Mouse (Mus musculus) myocyte (in vitro differentiated cells): ENCODE data around the gene Traf3ip1. TPM values are rescaled to one million over a fixed set of nuclear protein-coding genes. Genes with fewer than 3 reads are reported as not detected.

Experiments
- H3K27me3 ChIP-seq: one replicate; pipeline ENCODE4 v1.6.1; 2011; ENCODE audit not compliant: control insufficient read depth, insufficient read depth, insufficient read length
- H3K36me3 ChIP-seq: one replicate; pipeline ENCODE4 v1.6.1; 2011; ENCODE audit not compliant: control insufficient read depth, insufficient read depth
- H3K4me2 ChIP-seq: one replicate; pipeline ENCODE4 v1.6.1; 2011; ENCODE audit warnings: low read depth, control low read depth
- H3K4me3 ChIP-seq: one replicate; pipeline ENCODE4 v1.5.1; 2011; ENCODE audit warnings: mild to moderate bottlenecking, control low read depth, moderate library complexity
- H3K79me2 ChIP-seq: one replicate; pipeline ENCODE4 v1.6.1; 2011; ENCODE audit not compliant: control insufficient read depth, insufficient read depth
- H3ac ChIP-seq: one replicate; pipeline ENCODE4 v1.6.1; 2011; ENCODE audit not compliant: control insufficient read depth, insufficient read length
- CEBPB ChIP-seq: IDR thresholded peaks from 2 replicates; pipeline ENCODE4 v1.6.1; 2011; ENCODE audit warnings: mild to moderate bottlenecking, moderate library complexity; ENCODE audit not compliant: poor library complexity, insufficient read depth, severe bottlenecking
- E2F4 ChIP-seq: IDR thresholded peaks from one replicate; pipeline ENCODE4 v1.6.1; 2011; ENCODE audit warnings: mild to moderate bottlenecking, control low read depth, moderate library complexity; ENCODE audit not compliant: insufficient read depth
- MAX ChIP-seq: IDR thresholded peaks from one replicate; pipeline ENCODE4 v1.6.1; 2011; ENCODE audit warnings: low read depth, mild to moderate bottlenecking, control low read depth
- MYOD1 ChIP-seq, 3 experiments: IDR thresholded peaks; one replicate each; pipeline ENCODE4 v1.6.1; 2011; ENCODE audit warnings: control low read depth in 2 of 3, low read depth in 2 of 3, mild to moderate bottlenecking in 2 of 3, moderate library complexity in 1 of 3; ENCODE audit not compliant: insufficient read length in 2 of 3, control insufficient read depth in 1 of 3
- MYOG ChIP-seq, 3 experiments: IDR thresholded peaks; one replicate each; pipeline ENCODE4 v1.6.1; 2011; ENCODE audit warnings: control low read depth in 2 of 3, low read depth in 2 of 3, mild to moderate bottlenecking in 2 of 3; ENCODE audit not compliant: insufficient read length in 2 of 3, control insufficient read depth in 1 of 3, insufficient read depth in 1 of 3
- POLR2A ChIP-seq: IDR thresholded peaks from one replicate; pipeline ENCODE4 v1.6.1; 2011; ENCODE audit warnings: low read depth, mild to moderate bottlenecking, control low read depth, moderate library complexity; ENCODE audit not compliant: insufficient read length
- POLR2AphosphoS2 ChIP-seq: IDR thresholded peaks from one replicate; pipeline ENCODE4 v1.6.1; 2011; ENCODE audit warnings: low read depth, control low read depth; ENCODE audit not compliant: insufficient read length
- REST ChIP-seq: IDR thresholded peaks from one replicate; pipeline ENCODE4 v1.6.1; 2011; ENCODE audit warnings: mild to moderate bottlenecking, control low read depth, moderate library complexity; ENCODE audit not compliant: insufficient read depth, insufficient read length
- SRF ChIP-seq: IDR thresholded peaks from one replicate; pipeline ENCODE4 v1.6.1; 2011; ENCODE audit warnings: low read depth; ENCODE audit not compliant: control insufficient read depth, insufficient read length
- TCF12 ChIP-seq: IDR thresholded peaks from one replicate; pipeline ENCODE4 v1.6.1; 2011; ENCODE audit warnings: mild to moderate bottlenecking, control low read depth; ENCODE audit not compliant: poor library complexity, insufficient read depth, severe bottlenecking
- TCF3 ChIP-seq: IDR thresholded peaks from one replicate; pipeline ENCODE4 v1.6.1; 2011; ENCODE audit warnings: low read depth, control low read depth; ENCODE audit not compliant: insufficient read length
- USF1 ChIP-seq: IDR thresholded peaks from one replicate; pipeline ENCODE4 v1.6.1; 2011; ENCODE audit warnings: low read depth, mild to moderate bottlenecking, control low read depth, moderate library complexity
- polyA plus RNA-seq: library from polyadenylated mRNA; unstranded; fragments of >200 nt; fragmentation: generic; extraction: Trizol; gene quantifications from one replicate; pipeline ENCODE4 v1.2.1, GENCODE M21; 2012; ENCODE audit warnings: missing spikeins

Gene Traf3ip1
- polyA plus RNA-seq, 1 experiment = 4.5 TPM

DNA sequence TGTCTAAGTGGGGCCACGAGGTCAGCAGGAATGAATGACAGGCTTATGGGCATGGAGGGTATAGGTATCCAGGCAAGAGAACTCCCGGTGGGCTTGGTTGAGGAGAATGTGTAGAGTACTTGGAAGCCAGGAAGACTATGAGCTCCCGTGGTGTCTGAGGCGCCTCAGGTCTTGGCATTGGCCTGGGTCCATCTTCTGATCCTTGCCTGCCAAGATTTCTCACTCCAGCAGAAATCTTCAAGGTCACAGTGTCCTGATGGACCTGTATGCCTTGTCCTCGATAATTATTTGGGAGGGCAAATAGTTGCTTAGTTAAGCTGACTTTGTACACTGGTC lies 10.5 kb upstream of the Traf3ip1 start:
- Histone ChIP-seq H3K4me2 (peak overlapping the region; percentile 3), H3K4me3 (no peak overlapping the region), H3K36me3 (no peaks in the 10 kb centered on the region), H3K27me3 (no peaks in the 10 kb centered on the region), H3ac (no peak overlapping the region), H3K79me2 (no peaks in the 10 kb centered on the region)
- TF ChIP-seq CEBPB (no peak), TCF3 (no peak), TCF12 (no peak), POLR2AphosphoS2 (no peak), MYOG (IDR thresholded peaks at IDR 0.05; ENCODE audit: control insufficient read depth in 1 of 3, insufficient read depth in 1 of 3, insufficient read length in 2 of 3, low read depth in 2 of 3) (no peak), MYOD1 (IDR thresholded peaks at IDR 0.05; ENCODE audit: control insufficient read depth in 1 of 3, insufficient read length in 2 of 3, low read depth in 2 of 3) (no peak), MAX (no peak), E2F4 (no peak), POLR2A (no peak), SRF (no peak), REST (no peak), USF1 (no peak)

GRCm38 (mm10) chr1:91485422-91485821 lies 9.0 kb upstream of the Traf3ip1 start:
- no peak overlapping the region for H3K4me3 ChIP-seq
- no peak for TF ChIP-seq SRF
- TF ChIP-seq CEBPB = no peak
- TF ChIP-seq MYOG (IDR thresholded peaks at IDR 0.05; ENCODE audit: control insufficient read depth in 1 of 3, insufficient read depth in 1 of 3, insufficient read length in 2 of 3, low read depth in 2 of 3) = peak in 1 of 3 experiments; percentile 8
- peak in 2 of 3 experiments; percentile 59 to 67 for TF ChIP-seq MYOD1 (IDR thresholded peaks at IDR 0.05; ENCODE audit: control insufficient read depth in 1 of 3, insufficient read length in 2 of 3, low read depth in 2 of 3)
- no peak for TF ChIP-seq REST
- H3ac ChIP-seq = no peak overlapping the region
- H3K27me3 ChIP-seq = no peaks in the 10 kb centered on the region
- no peak overlapping the region for H3K4me2 ChIP-seq
- H3K36me3 ChIP-seq = no peaks in the 10 kb centered on the region
- H3K79me2 ChIP-seq = no peaks in the 10 kb centered on the region

GRCm38 (mm10) chr1:91486165-91486564 lies 8.3 kb upstream of the Traf3ip1 start:
- H3K79me2 ChIP-seq = no peaks in the 10 kb centered on the region
- no peaks in the 10 kb centered on the region for H3K36me3 ChIP-seq
- no peak overlapping the region for H3K4me3 ChIP-seq
- no peaks in the 10 kb centered on the region for H3K27me3 ChIP-seq
- TF ChIP-seq POLR2A = no peak
- no peak for TF ChIP-seq TCF3
- no peak for TF ChIP-seq REST
- TF ChIP-seq MYOG (IDR thresholded peaks at IDR 0.05; ENCODE audit: control insufficient read depth in 1 of 3, insufficient read depth in 1 of 3, insufficient read length in 2 of 3, low read depth in 2 of 3) = no peak
- no peak for TF ChIP-seq POLR2AphosphoS2
- TF ChIP-seq USF1 = no peak
- no peak for TF ChIP-seq MAX
- no peak for TF ChIP-seq TCF12
- no peak for TF ChIP-seq SRF
- TF ChIP-seq MYOD1 (IDR thresholded peaks at IDR 0.05; ENCODE audit: control insufficient read depth in 1 of 3, insufficient read length in 2 of 3, low read depth in 2 of 3) = no peak
- TF ChIP-seq CEBPB = no peak
- TF ChIP-seq E2F4 = no peak
- no peak overlapping the region for H3ac ChIP-seq
- no peak overlapping the region for H3K4me2 ChIP-seq

DNA sequence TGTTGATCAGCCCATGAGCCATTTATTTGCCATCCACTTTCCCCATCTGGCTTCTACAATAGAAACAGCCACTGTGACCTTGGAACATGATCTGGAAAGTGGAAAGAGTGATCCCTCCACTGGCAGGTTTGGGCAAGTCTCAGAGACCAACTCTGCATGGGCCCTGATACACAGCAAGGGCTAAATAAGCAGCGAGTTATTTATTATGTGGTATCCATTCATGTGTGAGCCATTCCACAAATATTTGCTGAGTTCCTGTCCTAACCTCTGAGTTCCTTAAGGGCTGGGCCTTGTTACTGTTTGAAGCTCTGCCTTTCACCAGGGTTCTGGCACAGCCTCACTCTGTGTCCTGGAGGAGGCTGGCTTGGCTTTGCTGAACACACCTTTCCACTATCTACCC lies 4.1 kb upstream of the Traf3ip1 start:
- H3K79me2 ChIP-seq = peaks cover 7% of the 10 kb centered on the region
- no peak overlapping the region for H3ac ChIP-seq
- no peaks in the 10 kb centered on the region for H3K36me3 ChIP-seq
- peak overlapping the region; percentile 27 for H3K4me2 ChIP-seq
- H3K27me3 ChIP-seq = no peaks in the 10 kb centered on the region
- TF ChIP-seq TCF12 (no peak), MYOG (IDR thresholded peaks at IDR 0.05; ENCODE audit: control insufficient read depth in 1 of 3, insufficient read depth in 1 of 3, insufficient read length in 2 of 3, low read depth in 2 of 3) (no peak), MYOD1 (IDR thresholded peaks at IDR 0.05; ENCODE audit: control insufficient read depth in 1 of 3, insufficient read length in 2 of 3, low read depth in 2 of 3) (no peak), POLR2AphosphoS2 (no peak)
- no peak overlapping the region for H3K4me3 ChIP-seq

- Histone ChIP-seq H3K4me2 (peak overlapping the region; percentile 52), H3ac (no peak overlapping the region), H3K27me3 (no peaks in the 10 kb centered on the region), H3K36me3 (no peaks in the 10 kb centered on the region), H3K79me2 (peaks cover 18% of the 10 kb centered on the region), H3K4me3 (no peak overlapping the region)
- TF ChIP-seq TCF3 = no peak
- TF ChIP-seq POLR2AphosphoS2 = no peak
- no peak for TF ChIP-seq MAX
- TF ChIP-seq MYOG (IDR thresholded peaks at IDR 0.05; ENCODE audit: control insufficient read depth in 1 of 3, insufficient read depth in 1 of 3, insufficient read length in 2 of 3, low read depth in 2 of 3) = no peak
- no peak for TF ChIP-seq USF1
- TF ChIP-seq REST = no peak
These were observed 1.7 kb upstream of the Traf3ip1 start for GRCm38 (mm10) chr1:91492740-91493139.
